Mouse (Mus musculus) ES-Bruce4 (cell line): ENCODE data around the gene Arsb.

Experiments used
- CTCF ChIP-seq: IDR thresholded peaks from one replicate; pipeline ENCODE4 v1.8.1; 2011; ENCODE audit warnings: low read depth, low read length
- EP300 ChIP-seq: IDR thresholded peaks from 2 replicates; pipeline ENCODE4 v1.6.1; 2011; ENCODE audit warnings: low read depth, low read length; ENCODE audit not compliant: insufficient read depth

- TF ChIP-seq EP300 (no peak), CTCF (no peak)
Observed at GRCm38 (mm10) chr13:93985181-93985580, 213.8 kb downstream of the Arsb start.
